Mouse (Mus musculus) myocyte (in vitro differentiated cells): ENCODE measurements around the gene Fbxl5. TPM values are rescaled to one million over a fixed set of nuclear protein-coding genes. Genes with fewer than 3 reads are reported as not detected.

ENCODE experiments used
- H3K27me3 ChIP-seq: one replicate; pipeline ENCODE4 v1.6.1; 2011; ENCODE audit not compliant: control insufficient read depth, insufficient read depth, insufficient read length
- H3K36me3 ChIP-seq: one replicate; pipeline ENCODE4 v1.6.1; 2011; ENCODE audit not compliant: control insufficient read depth, insufficient read depth
- H3K4me2 ChIP-seq: one replicate; pipeline ENCODE4 v1.6.1; 2011; ENCODE audit warnings: low read depth, control low read depth
- H3K4me3 ChIP-seq: one replicate; pipeline ENCODE4 v1.5.1; 2011; ENCODE audit warnings: mild to moderate bottlenecking, control low read depth, moderate library complexity
- H3K79me2 ChIP-seq: one replicate; pipeline ENCODE4 v1.6.1; 2011; ENCODE audit not compliant: control insufficient read depth, insufficient read depth
- H3ac ChIP-seq: one replicate; pipeline ENCODE4 v1.6.1; 2011; ENCODE audit not compliant: control insufficient read depth, insufficient read length
- CEBPB ChIP-seq: IDR thresholded peaks from 2 replicates; pipeline ENCODE4 v1.6.1; 2011; ENCODE audit warnings: mild to moderate bottlenecking, moderate library complexity; ENCODE audit not compliant: poor library complexity, insufficient read depth, severe bottlenecking
- E2F4 ChIP-seq: IDR thresholded peaks from one replicate; pipeline ENCODE4 v1.6.1; 2011; ENCODE audit warnings: mild to moderate bottlenecking, control low read depth, moderate library complexity; ENCODE audit not compliant: insufficient read depth
- MAX ChIP-seq: IDR thresholded peaks from one replicate; pipeline ENCODE4 v1.6.1; 2011; ENCODE audit warnings: low read depth, mild to moderate bottlenecking, control low read depth
- MYOD1 ChIP-seq, 3 experiments: IDR thresholded peaks; one replicate each; pipeline ENCODE4 v1.6.1; 2011; ENCODE audit warnings: control low read depth in 2 of 3, low read depth in 2 of 3, mild to moderate bottlenecking in 2 of 3, moderate library complexity in 1 of 3; ENCODE audit not compliant: insufficient read length in 2 of 3, control insufficient read depth in 1 of 3
- MYOG ChIP-seq, 3 experiments: IDR thresholded peaks; one replicate each; pipeline ENCODE4 v1.6.1; 2011; ENCODE audit warnings: control low read depth in 2 of 3, low read depth in 2 of 3, mild to moderate bottlenecking in 2 of 3; ENCODE audit not compliant: insufficient read length in 2 of 3, control insufficient read depth in 1 of 3, insufficient read depth in 1 of 3
- POLR2A ChIP-seq: IDR thresholded peaks from one replicate; pipeline ENCODE4 v1.6.1; 2011; ENCODE audit warnings: low read depth, mild to moderate bottlenecking, control low read depth, moderate library complexity; ENCODE audit not compliant: insufficient read length
- POLR2AphosphoS2 ChIP-seq: IDR thresholded peaks from one replicate; pipeline ENCODE4 v1.6.1; 2011; ENCODE audit warnings: low read depth, control low read depth; ENCODE audit not compliant: insufficient read length
- REST ChIP-seq: IDR thresholded peaks from one replicate; pipeline ENCODE4 v1.6.1; 2011; ENCODE audit warnings: mild to moderate bottlenecking, control low read depth, moderate library complexity; ENCODE audit not compliant: insufficient read depth, insufficient read length
- SRF ChIP-seq: IDR thresholded peaks from one replicate; pipeline ENCODE4 v1.6.1; 2011; ENCODE audit warnings: low read depth; ENCODE audit not compliant: control insufficient read depth, insufficient read length
- TCF12 ChIP-seq: IDR thresholded peaks from one replicate; pipeline ENCODE4 v1.6.1; 2011; ENCODE audit warnings: mild to moderate bottlenecking, control low read depth; ENCODE audit not compliant: poor library complexity, insufficient read depth, severe bottlenecking
- TCF3 ChIP-seq: IDR thresholded peaks from one replicate; pipeline ENCODE4 v1.6.1; 2011; ENCODE audit warnings: low read depth, control low read depth; ENCODE audit not compliant: insufficient read length
- USF1 ChIP-seq: IDR thresholded peaks from one replicate; pipeline ENCODE4 v1.6.1; 2011; ENCODE audit warnings: low read depth, mild to moderate bottlenecking, control low read depth, moderate library complexity
- polyA plus RNA-seq: library from polyadenylated mRNA; unstranded; fragments of >200 nt; fragmentation: generic; extraction: Trizol; gene quantifications from one replicate; pipeline ENCODE4 v1.2.1, GENCODE M21; 2012; ENCODE audit warnings: missing spikeins

The Fbxl5 gene
- polyA plus RNA-seq, 1 experiment = 16.2 TPM

DNA sequence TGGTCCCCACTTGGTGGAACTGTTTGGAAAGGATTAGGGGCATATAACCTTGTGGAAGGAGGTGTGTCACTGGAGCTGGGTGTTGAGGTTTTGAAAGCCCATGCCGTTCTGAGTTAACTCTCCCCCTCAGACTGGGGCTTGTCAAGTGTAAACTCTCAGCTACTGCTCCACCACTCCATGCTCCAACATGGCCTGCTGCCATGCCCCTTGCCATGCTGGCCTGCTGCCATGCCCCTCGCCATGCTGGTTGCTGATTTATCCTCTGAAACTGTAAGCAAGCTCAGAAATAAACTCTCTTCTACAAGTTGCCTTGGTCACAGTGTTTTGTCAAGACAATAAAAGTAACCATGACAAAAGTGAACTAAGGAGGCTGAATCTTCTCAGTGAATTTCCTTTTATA, 16.0 kb downstream of the Fbxl5 start:
- Histone ChIP-seq H3K4me2 (no peak overlapping the region), H3K36me3 (no peaks in the 10 kb centered on the region), H3K27me3 (no peaks in the 10 kb centered on the region), H3K79me2 (no peaks in the 10 kb centered on the region), H3ac (no peak overlapping the region), H3K4me3 (no peak overlapping the region)
- TF ChIP-seq CEBPB = no peak
- no peak for TF ChIP-seq MAX
- TF ChIP-seq MYOD1 (IDR thresholded peaks at IDR 0.05; ENCODE audit: control insufficient read depth in 1 of 3, insufficient read length in 2 of 3, low read depth in 2 of 3) = no peak
- no peak for TF ChIP-seq E2F4
- TF ChIP-seq TCF12 = no peak

- Histone ChIP-seq H3K4me2 (no peak overlapping the region), H3K36me3 (no peaks in the 10 kb centered on the region), H3K27me3 (no peaks in the 10 kb centered on the region), H3K4me3 (no peak overlapping the region), H3K79me2 (no peaks in the 10 kb centered on the region), H3ac (no peak overlapping the region)
- TF ChIP-seq MYOD1 (IDR thresholded peaks at IDR 0.05; ENCODE audit: control insufficient read depth in 1 of 3, insufficient read length in 2 of 3, low read depth in 2 of 3) (no peak), E2F4 (no peak), MAX (no peak), SRF (no peak), MYOG (IDR thresholded peaks at IDR 0.05; ENCODE audit: control insufficient read depth in 1 of 3, insufficient read depth in 1 of 3, insufficient read length in 2 of 3, low read depth in 2 of 3) (no peak), TCF3 (no peak), USF1 (no peak), TCF12 (no peak), POLR2A (no peak), REST (no peak), CEBPB (no peak), POLR2AphosphoS2 (no peak)
These were observed 19.6 kb downstream of the Fbxl5 start for GRCm38 (mm10) chr5:43801798-43802197.

GRCm38 (mm10) chr5:43801253-43801652, 20.2 kb downstream of the Fbxl5 start:
- no peak overlapping the region for H3ac ChIP-seq
- no peaks in the 10 kb centered on the region for H3K27me3 ChIP-seq
- TF ChIP-seq POLR2A = no peak
- TF ChIP-seq CEBPB = no peak
- TF ChIP-seq POLR2AphosphoS2 = no peak
- TF ChIP-seq E2F4 = no peak
- no peak for TF ChIP-seq TCF12
- no peak for TF ChIP-seq SRF
- TF ChIP-seq MAX = no peak
- no peak overlapping the region for H3K4me2 ChIP-seq
- H3K79me2 ChIP-seq = no peaks in the 10 kb centered on the region
- H3K4me3 ChIP-seq = no peak overlapping the region
- no peaks in the 10 kb centered on the region for H3K36me3 ChIP-seq

- Histone ChIP-seq H3K27me3 (no peaks in the 10 kb centered on the region), H3K4me2 (no peak overlapping the region), H3K36me3 (no peaks in the 10 kb centered on the region), H3K79me2 (no peaks in the 10 kb centered on the region), H3ac (no peak overlapping the region), H3K4me3 (no peak overlapping the region)
- TF ChIP-seq POLR2A = no peak
- TF ChIP-seq REST = no peak
These were observed 20.7 kb downstream of the Fbxl5 start for GRCm38 (mm10) chr5:43800700-43801099.

- Histone ChIP-seq H3ac (no peak overlapping the region), H3K4me3 (no peak overlapping the region), H3K4me2 (no peak overlapping the region), H3K79me2 (no peaks in the 10 kb centered on the region), H3K36me3 (no peaks in the 10 kb centered on the region), H3K27me3 (no peaks in the 10 kb centered on the region)
- TF ChIP-seq CEBPB (0 out of 2 replicates have a peak, but pooled peaks have one; percentile 12), SRF (no peak)
These were observed 21.9 kb downstream of the Fbxl5 start for GRCm38 (mm10) chr5:43799530-43799929.

DNA sequence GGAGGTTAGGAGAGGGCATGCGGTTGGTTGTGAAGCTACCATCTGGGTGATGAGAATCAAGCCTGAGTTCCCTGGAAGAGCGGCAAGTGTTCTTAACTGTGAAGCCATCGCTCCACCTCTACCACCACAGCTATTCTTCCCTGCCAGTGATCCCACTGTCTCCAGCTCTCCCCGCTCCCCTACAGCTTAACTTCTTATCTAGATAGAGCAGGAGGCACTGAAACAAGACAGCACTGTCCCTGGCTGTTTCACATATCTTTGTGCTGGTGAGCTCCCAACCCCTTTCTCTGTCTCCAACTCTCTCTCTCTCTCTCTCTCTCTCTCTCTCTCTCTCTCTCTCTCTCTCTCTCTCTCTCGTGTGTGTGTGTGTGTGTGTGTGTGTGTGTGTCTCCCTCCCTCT, 29.1 kb downstream of the Fbxl5 start:
- no peaks in the 10 kb centered on the region for H3K27me3 ChIP-seq
- no peak overlapping the region for H3ac ChIP-seq
- H3K4me3 ChIP-seq = no peak overlapping the region
- H3K36me3 ChIP-seq = no peaks in the 10 kb centered on the region
- H3K4me2 ChIP-seq = no peak overlapping the region
- no peaks in the 10 kb centered on the region for H3K79me2 ChIP-seq
- TF ChIP-seq USF1 (no peak), MYOD1 (IDR thresholded peaks at IDR 0.05; ENCODE audit: control insufficient read depth in 1 of 3, insufficient read length in 2 of 3, low read depth in 2 of 3) (no peak), SRF (no peak), REST (no peak)
